Mouse (Mus musculus) limb, embryonic 12.5 days (tissue): Measurements from ENCODE around the gene Ranbp1. TPM values are rescaled to one million over a fixed set of nuclear protein-coding genes. Genes with fewer than 3 reads are reported as not detected.

Experiments used
- ATAC-seq: fragments of 200-750 bp; cut with Nextera tagmentation; 2 replicates; pipeline ENCODE4 v1.8.0; 2017; ENCODE audit warnings: low read depth, moderate TSS enrichment; ENCODE audit not compliant: insufficient number of reproducible peaks, insufficient read depth, low FRiP score, low TSS enrichment
- H3K27ac ChIP-seq: fragments of 300-500 bp; sonication (generic); 2 replicates; pipeline ENCODE4 v1.5.1; 2016; ENCODE audit warnings: mild to moderate bottlenecking, moderate library complexity
- H3K27me3 ChIP-seq: fragments of 300-500 bp; sonication (generic); 2 replicates; pipeline ENCODE4 v1.6.1; 2016; ENCODE audit warnings: mild to moderate bottlenecking, moderate library complexity
- H3K36me3 ChIP-seq: fragments of 300-500 bp; sonication (generic); 2 replicates; pipeline ENCODE4 v1.6.1; 2016; ENCODE audit warnings: mild to moderate bottlenecking, moderate library complexity
- H3K4me1 ChIP-seq: fragments of 300-500 bp; sonication (generic); replicated peaks from 2 replicates; pipeline ENCODE4 v1.6.1; 2016
- H3K4me2 ChIP-seq: fragments of 300-500 bp; sonication (generic); 2 replicates; pipeline ENCODE4 v1.6.1; 2016; ENCODE audit warnings: mild to moderate bottlenecking, moderate library complexity
- H3K4me3 ChIP-seq: fragments of 300-500 bp; sonication (generic); replicated peaks from 2 replicates; pipeline ENCODE4 v1.5.1; 2016; ENCODE audit warnings: mild to moderate bottlenecking
- H3K9ac ChIP-seq: fragments of 300-500 bp; sonication (generic); replicated peaks from 2 replicates; pipeline ENCODE4 v1.6.1; 2016; ENCODE audit warnings: mild to moderate bottlenecking, moderate library complexity
- H3K9me3 ChIP-seq: fragments of 300-500 bp; sonication (generic); 2 replicates; pipeline ENCODE4 v1.6.1; 2016; ENCODE audit warnings: mild to moderate bottlenecking, moderate library complexity
- WGBS: fragments of 180-500 bp; shearing (Covaris S2); methylation state at CpG from one replicate; pipeline ENCODE4 v1.1.7; 2016; 5-methylcytosine and 5-hydroxymethylcytosine counted together
- polyA plus RNA-seq: library from polyadenylated mRNA; unstranded; fragments of >200 nt; fragmentation: Nextera tagmentation; extraction: Ambion mirVana; gene quantifications from 2 replicates; pipeline ENCODE4 v1.2.1, GENCODE M21; 2016

The Ranbp1 gene
- polyA plus RNA-seq, 1 experiment from 2014 or later = 976 TPM

- Histone ChIP-seq H3K27me3 (no peaks in the 10 kb centered on the region), H3K27ac (peak overlapping the region; percentile 47; the same call in 1 of the 2 replicates), H3K4me3 (peak overlapping the region; percentile 92), H3K4me2 (peak overlapping the region; percentile 95), H3K36me3 (peaks cover 69% of the 10 kb centered on the region), H3K9me3 (no peaks in the 10 kb centered on the region), H3K9ac (peak overlapping the region; percentile 97), H3K4me1 (peaks cover 34% of the 10 kb centered on the region)
- WGBS = 72% methylated on average over 10 of the region's 10 CpGs
- ATAC-seq = no peak
Measured at GRCm38 (mm10) chr16:18250828-18251790, 2.6 kb upstream of the Ranbp1 start.

- H3K4me3 ChIP-seq = peak overlapping the region; percentile 92
- WGBS = 66% methylated on average over 4 of the region's 4 CpGs
- ATAC-seq = no peak
- peaks cover 37% of the 10 kb centered on the region for H3K4me1 ChIP-seq
- H3K9ac ChIP-seq = peak overlapping the region; percentile 97
- no peaks in the 10 kb centered on the region for H3K9me3 ChIP-seq
- peaks cover 69% of the 10 kb centered on the region for H3K36me3 ChIP-seq
- no peaks in the 10 kb centered on the region for H3K27me3 ChIP-seq
- H3K4me2 ChIP-seq = peak overlapping the region; percentile 95
- H3K27ac ChIP-seq = peak overlapping the region; percentile 93; the same call in 1 of the 2 replicates
Measured at GRCm38 (mm10) chr16:18250231-18250630, 1.7 kb upstream of the Ranbp1 start.

- ATAC-seq = peak; percentile 9
- 5% methylated on average over 27 of the region's 27 CpGs for WGBS
- H3K4me2 ChIP-seq = peak overlapping the region; percentile 95
- H3K9ac ChIP-seq = peak overlapping the region; percentile 97
- no peaks in the 10 kb centered on the region for H3K27me3 ChIP-seq
- H3K36me3 ChIP-seq = peaks cover 69% of the 10 kb centered on the region
- H3K9me3 ChIP-seq = no peaks in the 10 kb centered on the region
- H3K4me1 ChIP-seq = peaks cover 37% of the 10 kb centered on the region
- peak overlapping the region; percentile 92 for H3K4me3 ChIP-seq
- peak overlapping the region; percentile 93 for H3K27ac ChIP-seq
Measured at GRCm38 (mm10) chr16:18249364-18249967, 934 bp upstream of the Ranbp1 start.

DNA sequence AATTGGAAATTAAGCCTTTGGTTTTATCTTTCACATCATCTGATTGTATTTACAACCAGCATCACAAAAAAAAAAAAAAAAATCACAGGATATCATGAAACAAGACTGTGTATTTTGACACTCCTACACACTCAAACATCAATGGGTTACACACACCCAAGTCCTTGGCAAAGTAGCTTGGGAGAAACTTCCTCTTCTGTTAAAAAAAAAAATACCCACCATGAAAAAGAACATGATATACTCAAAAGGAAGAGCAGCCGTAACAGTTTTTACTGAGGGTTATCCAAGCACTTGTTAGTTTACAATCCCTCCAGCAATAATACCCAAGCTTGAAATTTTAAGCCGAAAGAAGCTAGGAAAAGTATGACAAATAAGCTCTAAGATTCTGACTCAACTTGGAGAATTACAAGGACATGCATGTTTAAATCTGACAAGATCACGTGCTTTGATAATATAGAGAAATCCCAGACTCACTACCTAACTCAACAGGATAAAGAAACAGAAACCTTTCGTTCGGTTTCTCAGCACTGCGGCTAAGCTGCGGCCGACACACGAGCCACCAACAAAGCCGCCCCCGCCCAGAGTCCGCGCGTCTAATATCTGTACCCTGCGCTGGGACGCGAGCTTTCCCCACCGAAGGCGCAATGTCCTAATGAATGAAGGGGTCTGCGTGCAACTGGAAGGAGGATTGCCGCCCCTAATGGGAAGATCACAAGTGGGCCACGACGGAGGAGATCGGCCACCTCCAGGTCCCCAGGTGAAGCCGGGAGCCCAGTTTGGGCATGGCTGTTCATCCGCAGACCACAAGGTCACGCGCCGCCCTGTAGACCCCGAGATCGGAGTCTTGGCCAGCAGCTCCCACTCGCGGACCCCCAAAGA, 772 bp downstream of the Ranbp1 start:
- peaks cover 37% of the 10 kb centered on the region for H3K4me1 ChIP-seq
- peak overlapping the region; percentile 93 for H3K27ac ChIP-seq
- H3K9ac ChIP-seq = peak overlapping the region; percentile 97
- ATAC-seq = no peak
- no peaks in the 10 kb centered on the region for H3K27me3 ChIP-seq
- under 1% methylated on average over 33 of the region's 33 CpGs for WGBS
- no peaks in the 10 kb centered on the region for H3K9me3 ChIP-seq
- peaks cover 69% of the 10 kb centered on the region for H3K36me3 ChIP-seq
- H3K4me2 ChIP-seq = peak overlapping the region; percentile 95
- peak overlapping the region; percentile 92 for H3K4me3 ChIP-seq

GRCm38 (mm10) chr16:18241581-18241980, 7.0 kb downstream of the Ranbp1 start:
- 95% methylated on average over 10 of the region's 10 CpGs for WGBS
- no peak overlapping the region for H3K27ac ChIP-seq
- peaks cover 7% of the 10 kb centered on the region for H3K4me1 ChIP-seq
- peaks cover 92% of the 10 kb centered on the region for H3K36me3 ChIP-seq
- no peak for ATAC-seq
- H3K4me3 ChIP-seq = no peak overlapping the region
- H3K9ac ChIP-seq = no peak overlapping the region
- no peaks in the 10 kb centered on the region for H3K9me3 ChIP-seq
- no peak overlapping the region for H3K4me2 ChIP-seq
- H3K27me3 ChIP-seq = no peaks in the 10 kb centered on the region

GRCm38 (mm10) chr16:18236676-18237501, 11.6 kb downstream of the Ranbp1 start:
- WGBS = 74% methylated on average over 7 of the region's 7 CpGs
- Histone ChIP-seq H3K4me2 (peak overlapping the region; percentile 93), H3K4me3 (no peak overlapping the region), H3K27ac (no peak overlapping the region; the same call in 1 of the 2 replicates), H3K9ac (peak overlapping the region; percentile 85; the same call in 1 of the 2 replicates), H3K36me3 (peaks cover 45% of the 10 kb centered on the region), H3K4me1 (peaks cover 25% of the 10 kb centered on the region), H3K9me3 (no peaks in the 10 kb centered on the region), H3K27me3 (no peaks in the 10 kb centered on the region)
- ATAC-seq = no peak

- peak; percentile 58; the same call in 1 of the 2 replicates for ATAC-seq
- peaks cover 33% of the 10 kb centered on the region for H3K36me3 ChIP-seq
- H3K9ac ChIP-seq = peak overlapping the region; percentile 85
- peak overlapping the region; percentile 92 for H3K27ac ChIP-seq
- H3K27me3 ChIP-seq = no peaks in the 10 kb centered on the region
- H3K4me2 ChIP-seq = peak overlapping the region; percentile 93
- peaks cover 25% of the 10 kb centered on the region for H3K4me1 ChIP-seq
- peak overlapping the region; percentile 83 for H3K4me3 ChIP-seq
- 7% methylated on average over 19 of the region's 19 CpGs for WGBS
- H3K9me3 ChIP-seq = no peaks in the 10 kb centered on the region
Measured at GRCm38 (mm10) chr16:18235389-18236065, 13.0 kb downstream of the Ranbp1 start.

DNA sequence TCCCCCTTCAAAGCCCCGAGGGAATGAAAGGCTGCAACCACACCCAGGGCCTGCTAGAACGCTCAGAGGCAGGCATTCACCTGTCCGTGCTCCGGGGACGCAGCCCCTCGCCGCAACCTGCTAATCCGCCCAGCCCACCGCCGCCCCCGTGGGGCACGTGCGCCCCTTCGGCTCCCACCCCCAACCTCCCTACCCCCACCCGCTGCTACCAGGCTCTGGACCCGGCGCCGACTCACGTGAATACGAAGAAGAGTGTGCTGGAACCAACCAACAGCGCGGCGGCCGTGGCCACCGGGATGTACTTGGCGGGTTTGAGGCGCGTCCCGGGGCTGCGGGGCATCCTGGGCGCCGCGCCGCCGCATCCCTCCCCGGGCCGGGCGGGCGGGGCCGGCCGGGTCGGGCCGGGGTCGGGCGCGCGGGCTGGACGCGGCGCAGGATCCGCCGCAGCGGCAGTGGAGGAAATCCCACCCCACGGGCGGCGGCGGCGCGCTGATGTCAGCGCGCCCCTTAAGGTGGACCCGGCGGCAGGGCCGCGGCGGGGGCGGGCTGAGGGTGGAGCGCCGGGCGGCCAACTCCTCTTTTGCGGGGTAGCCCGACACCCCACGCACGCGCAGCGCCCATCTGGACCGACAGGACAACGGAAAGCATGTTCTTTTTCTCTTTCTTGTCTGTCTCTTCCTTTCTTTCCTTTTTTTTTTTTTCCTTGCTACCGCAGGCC, 13.7 kb downstream of the Ranbp1 start, which contains the start of gene Zdhhc8:
TSS of gene Zdhhc8 (minus strand) at position 466 of the 718 bp plus-strand sequence.
- peak within 1 kb of the TSS; percentile 93 for H3K4me2 ChIP-seq
- peaks cover 31% of the 10 kb centered on the region for H3K4me1 ChIP-seq
- under 1% methylated on average over 68 of the region's 79 CpGs for WGBS
- H3K27me3 ChIP-seq = no peaks in the 10 kb centered on the region
- H3K9ac ChIP-seq = peak within 1 kb of the TSS; percentile 85
- H3K36me3 ChIP-seq = peaks cover 29% of the 10 kb centered on the region
- peak within 1 kb of the TSS; percentile 92 for H3K27ac ChIP-seq
- ATAC-seq = peak; percentile 72
- no peaks in the 10 kb centered on the region for H3K9me3 ChIP-seq
- H3K4me3 ChIP-seq = peak within 1 kb of the TSS; percentile 83

- 19% methylated on average over 13 of the region's 13 CpGs for WGBS
- Histone ChIP-seq H3K27me3 (no peaks in the 10 kb centered on the region), H3K4me1 (peaks cover 37% of the 10 kb centered on the region), H3K4me3 (peak overlapping the region; percentile 83), H3K9ac (peak overlapping the region; percentile 85), H3K9me3 (no peaks in the 10 kb centered on the region), H3K4me2 (peak overlapping the region; percentile 93), H3K27ac (peak overlapping the region; percentile 92), H3K36me3 (peaks cover 24% of the 10 kb centered on the region)
- ATAC-seq = no peak
Measured at GRCm38 (mm10) chr16:18233919-18234670, 14.4 kb downstream of the Ranbp1 start.
